Mouse (Mus musculus): ENCODE results near the gene Derl3.

- TF ChIP-seq GATA1 (IDR thresholded peaks at IDR 0.05; ENCODE audit: borderline replicate concordance, low read length) (no peak), FLI1 (IDR thresholded peaks at IDR 0.05; ENCODE audit: low read length) (no peak)
Observed at GRCm38 (mm10) chr10:75910698-75911097, 17.5 kb downstream of the Derl3 start.

Measured in megakaryocyte, embryonic 14.5 days (primary cell).